Mouse (Mus musculus): ENCODE measurements around the gene Slc34a2.

The Slc34a2 gene

GRCm38 (mm10) chr5:53037781-53038180 lies at the start of gene Slc34a2:
Gene Slc34a2 (plus strand): TSS chr5:53038081.
- DNase-seq: no peak

DNA sequence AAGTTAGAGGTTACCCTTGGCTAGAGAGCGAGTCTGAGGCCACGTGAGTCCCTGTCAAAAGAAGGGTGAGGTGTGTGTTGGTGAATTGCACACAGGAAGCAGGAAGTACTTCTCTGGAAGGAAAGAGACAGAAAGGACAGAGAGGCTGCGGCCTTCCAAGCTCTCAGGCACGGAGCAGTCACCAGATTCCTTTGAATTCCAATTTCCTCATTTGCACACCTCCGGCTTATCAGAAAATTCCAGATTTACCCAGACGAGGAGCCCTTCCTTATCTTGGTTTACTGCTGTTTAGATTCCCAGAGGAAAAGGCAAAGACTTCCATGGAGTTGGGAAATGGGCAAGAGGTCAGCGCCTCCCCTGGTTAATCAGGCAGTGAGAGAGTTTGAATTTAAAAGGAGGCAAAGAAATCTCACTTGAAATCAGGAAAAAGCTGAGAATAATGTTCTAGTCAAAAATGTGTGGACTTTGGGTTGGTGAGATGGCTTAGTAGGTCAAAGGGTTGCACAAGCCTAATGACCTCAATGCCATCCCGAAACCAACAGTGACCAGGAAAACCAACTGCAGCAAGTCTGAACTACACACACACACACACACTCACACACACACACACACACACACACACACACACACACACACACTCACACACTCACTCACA lies 47.1 kb upstream of the Slc34a2 start:
- no peak for DNase-seq

- DNase-seq: no peak
These were observed 45.5 kb upstream of the Slc34a2 start for GRCm38 (mm10) chr5:52992210-52992897.

- DNase-seq: no peak
These were observed 44.2 kb upstream of the Slc34a2 start for GRCm38 (mm10) chr5:52993490-52994282.

DNA sequence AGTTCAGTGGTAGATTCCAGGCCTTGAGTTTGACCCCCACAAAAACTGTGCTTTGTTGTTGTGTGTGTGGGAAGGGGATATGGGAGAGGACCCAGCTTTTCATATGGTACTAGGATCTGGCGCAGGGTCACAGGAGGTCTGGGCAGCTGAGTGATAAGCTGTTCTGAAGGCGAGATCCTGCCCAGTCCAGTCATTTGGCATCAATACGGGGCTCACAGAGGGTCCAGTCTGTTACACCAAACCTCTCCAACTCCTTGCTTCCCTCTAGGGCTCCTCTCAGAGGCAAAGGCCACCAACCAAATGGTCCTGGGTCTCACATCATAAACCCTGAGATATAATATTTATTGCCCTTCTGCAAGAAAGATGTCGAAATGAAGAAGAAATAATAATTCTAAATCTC lies 42.4 kb upstream of the Slc34a2 start:
- DNase-seq: no peak

DNA sequence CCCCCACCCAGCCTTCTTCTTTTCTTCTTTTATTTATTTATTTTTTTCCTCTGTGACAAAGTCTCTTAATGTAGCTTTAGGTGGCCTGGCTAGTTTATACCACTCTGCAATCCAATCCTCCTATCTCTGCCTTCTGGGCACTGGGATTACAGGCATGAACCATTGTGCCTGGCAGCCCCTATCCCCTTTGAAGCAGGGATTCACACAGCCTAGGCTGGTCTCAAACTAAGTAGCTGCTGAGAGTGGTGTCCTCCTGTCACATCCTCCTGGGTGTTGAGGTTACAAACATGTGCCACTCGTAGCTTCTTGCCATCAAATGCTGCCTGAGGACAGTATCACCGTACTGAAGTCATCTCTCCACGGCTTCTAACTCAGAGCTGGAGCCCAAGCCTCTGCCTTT lies 41.7 kb upstream of the Slc34a2 start:
- no peak for DNase-seq

DNA sequence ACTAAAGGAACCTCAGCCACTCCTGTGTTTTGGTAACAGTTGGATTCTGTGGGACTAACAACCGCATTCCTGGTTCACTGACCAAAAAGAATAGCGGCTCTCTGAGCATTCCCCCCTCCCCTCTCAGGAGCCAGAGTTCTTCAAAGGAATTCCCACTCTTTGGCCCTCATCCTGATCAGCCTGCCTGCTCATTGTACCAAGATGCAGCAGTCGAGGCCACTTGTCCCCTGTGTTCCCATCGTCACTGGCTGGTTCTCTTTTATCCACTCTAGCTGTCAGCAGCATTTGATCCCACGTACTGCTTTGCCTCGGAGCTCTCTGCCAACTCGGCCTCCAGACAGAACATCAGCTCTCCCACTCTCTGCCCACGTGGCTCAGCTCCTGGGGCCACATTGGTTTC lies 41.3 kb upstream of the Slc34a2 start:
- DNase-seq: no peak

DNA sequence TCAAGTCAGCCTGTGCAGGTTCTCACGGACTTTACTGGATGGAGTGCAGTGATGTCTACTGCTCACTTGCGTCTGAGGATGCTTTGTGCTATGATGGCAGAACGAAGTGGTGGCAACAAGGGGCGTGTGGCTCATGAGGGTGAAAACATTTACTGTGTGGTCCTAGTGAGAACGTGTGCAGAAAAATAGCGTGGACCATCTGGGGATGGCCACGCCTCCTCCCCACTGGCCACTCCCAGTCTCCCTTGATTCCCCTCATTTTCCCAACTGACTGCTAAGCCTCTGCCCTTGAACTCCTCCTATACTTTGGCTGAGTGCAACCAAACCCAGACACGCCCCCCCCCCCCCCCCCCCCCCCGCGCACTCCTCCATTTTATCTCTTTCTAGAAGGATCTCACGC lies 40.8 kb upstream of the Slc34a2 start:
- DNase-seq: no peak

- peak; percentile 20 for DNase-seq
These were observed 39.7 kb upstream of the Slc34a2 start for GRCm38 (mm10) chr5:52998097-52998760.

- DNase-seq: no peak
These were observed 37.6 kb upstream of the Slc34a2 start for GRCm38 (mm10) chr5:53000169-53000872.

GRCm38 (mm10) chr5:53002599-53003203 lies 35.2 kb upstream of the Slc34a2 start:
- DNase-seq: no peak

DNA sequence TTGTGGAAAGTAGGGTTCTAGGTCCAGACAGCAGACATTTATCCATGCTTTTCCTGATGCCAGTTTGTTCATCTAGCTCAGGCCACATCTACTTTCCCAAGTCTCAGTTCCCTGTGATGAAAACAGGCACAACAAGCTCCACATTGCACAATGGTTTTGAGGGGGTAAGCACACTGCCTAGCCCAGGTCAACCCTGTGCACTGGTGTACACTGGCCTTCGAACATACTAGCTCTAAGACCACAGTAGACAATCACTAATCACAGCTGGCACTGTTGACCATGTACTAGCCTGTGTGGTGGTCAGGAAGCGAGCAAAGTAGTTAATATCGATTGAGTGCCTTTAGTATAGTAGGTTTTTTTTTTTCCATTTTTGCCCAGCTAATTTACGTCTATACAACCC lies 34.4 kb upstream of the Slc34a2 start:
- DNase-seq: no peak

DNA sequence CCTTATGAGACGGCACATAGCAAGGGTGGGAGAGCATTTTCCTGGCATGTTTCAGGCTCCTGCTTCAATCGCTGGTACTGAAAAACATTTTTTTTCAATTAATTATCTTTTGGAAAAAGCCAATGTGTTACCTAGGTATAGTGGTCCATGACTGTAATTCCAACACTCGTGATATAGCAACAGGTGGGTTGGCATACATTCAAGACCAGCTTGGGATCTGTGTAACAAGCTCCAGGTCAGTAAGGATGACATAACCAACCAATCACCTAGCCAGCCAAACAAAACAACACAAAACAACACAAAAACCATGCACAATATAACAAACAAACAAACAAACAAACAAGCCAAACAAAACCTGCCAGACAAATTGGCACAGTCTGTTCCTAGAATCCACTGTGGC lies 33.9 kb upstream of the Slc34a2 start:
- DNase-seq: no peak

- DNase-seq: no peak
These were observed 28.7 kb upstream of the Slc34a2 start for GRCm38 (mm10) chr5:53009027-53009769.

- DNase-seq: no peak
These were observed 28.1 kb upstream of the Slc34a2 start for GRCm38 (mm10) chr5:53009770-53010133.

DNA sequence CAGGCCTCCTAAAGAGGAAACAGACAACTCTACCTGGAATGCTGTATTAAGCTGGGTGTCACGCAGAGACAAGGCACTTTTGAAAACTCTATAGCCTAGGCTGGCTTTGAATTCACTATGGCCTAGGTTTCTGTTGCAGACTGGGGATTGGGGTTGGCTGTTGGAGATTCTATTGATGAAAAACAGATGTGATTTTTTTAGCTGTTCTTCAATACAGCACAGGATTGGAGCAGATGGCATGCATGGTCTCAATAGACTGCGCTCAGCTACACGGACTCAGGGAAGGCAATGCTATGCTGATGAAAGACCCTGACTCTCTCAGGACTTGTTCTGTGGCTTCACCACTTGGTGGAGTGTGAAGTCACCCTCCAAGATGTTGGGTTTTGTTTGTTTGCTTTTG lies 26.6 kb upstream of the Slc34a2 start:
- DNase-seq: no peak

DNA sequence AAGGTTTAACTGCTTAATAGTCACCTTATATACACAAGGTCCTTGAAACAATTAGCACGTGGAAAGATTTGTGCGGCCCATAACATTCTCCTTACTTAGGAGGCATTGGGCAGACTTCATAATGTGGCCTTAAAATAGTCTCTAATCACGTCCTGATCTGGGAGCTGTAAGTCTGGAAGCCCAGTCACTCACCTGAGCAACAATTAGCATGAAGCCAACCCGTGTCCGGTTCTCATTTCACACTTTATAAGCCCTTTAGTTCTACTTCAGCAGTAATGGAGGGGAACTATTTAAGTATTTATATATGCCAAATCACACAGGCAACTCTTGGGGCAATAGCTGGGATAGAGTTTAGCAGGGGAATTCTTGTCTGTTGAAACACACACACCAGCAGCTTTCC lies 21.3 kb upstream of the Slc34a2 start:
- no peak for DNase-seq

DNA sequence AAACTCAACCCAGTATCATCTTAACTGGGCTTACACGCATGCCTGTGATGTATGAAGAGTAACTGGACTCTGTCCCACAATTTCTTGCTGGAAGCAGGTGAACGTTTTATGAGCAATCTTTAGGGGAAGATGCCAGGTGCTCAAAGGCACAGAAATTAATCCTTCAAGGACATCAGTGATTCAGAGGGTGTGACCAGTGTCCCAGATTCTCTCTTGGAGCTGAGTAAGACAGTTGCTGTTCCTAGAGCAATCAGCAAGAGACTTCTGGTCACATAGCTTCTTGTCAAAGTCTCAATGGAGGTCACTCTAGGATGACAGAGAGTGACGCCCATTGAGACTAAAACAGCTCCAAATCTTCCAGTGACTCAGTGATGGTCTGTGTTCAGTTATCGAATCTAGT lies 19.6 kb upstream of the Slc34a2 start:
- no peak for DNase-seq

GRCm38 (mm10) chr5:53023432-53023831 lies 14.4 kb upstream of the Slc34a2 start:
- DNase-seq: no peak

DNA sequence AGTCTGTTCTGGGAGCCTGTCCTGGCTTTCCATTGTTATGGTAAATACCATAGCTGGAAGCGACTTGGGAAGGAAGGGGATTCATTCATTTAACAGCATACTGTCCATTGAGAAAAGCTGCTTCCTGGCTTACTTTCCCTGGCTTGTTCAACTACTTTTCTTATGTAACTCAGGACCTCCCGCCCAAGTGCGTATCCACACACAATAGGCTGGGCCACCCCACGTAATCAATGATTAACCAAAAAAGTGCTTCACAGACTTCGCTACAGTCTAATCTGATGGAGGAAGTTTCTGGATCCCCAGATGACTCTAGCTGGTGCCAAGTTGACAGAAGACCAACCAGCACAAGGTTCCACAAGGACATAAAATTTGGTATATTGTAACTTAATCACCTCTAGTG lies 14.0 kb upstream of the Slc34a2 start:
- no peak for DNase-seq

GRCm38 (mm10) chr5:53025276-53025973 lies 12.5 kb upstream of the Slc34a2 start:
- DNase-seq: no peak
